Mouse (Mus musculus) brain, adult 2 months (tissue): ENCODE data around the gene Chmp4b.
A peak's percentile ranks its signal among the peaks of the same experiment; 100 is the strongest.

Experiments
- DNase-seq: peaks from one replicate; pipeline ENCODE4 v3.0.0; 2011; ENCODE audit warnings: low read depth, low spot score

Chmp4b gene

DNA sequence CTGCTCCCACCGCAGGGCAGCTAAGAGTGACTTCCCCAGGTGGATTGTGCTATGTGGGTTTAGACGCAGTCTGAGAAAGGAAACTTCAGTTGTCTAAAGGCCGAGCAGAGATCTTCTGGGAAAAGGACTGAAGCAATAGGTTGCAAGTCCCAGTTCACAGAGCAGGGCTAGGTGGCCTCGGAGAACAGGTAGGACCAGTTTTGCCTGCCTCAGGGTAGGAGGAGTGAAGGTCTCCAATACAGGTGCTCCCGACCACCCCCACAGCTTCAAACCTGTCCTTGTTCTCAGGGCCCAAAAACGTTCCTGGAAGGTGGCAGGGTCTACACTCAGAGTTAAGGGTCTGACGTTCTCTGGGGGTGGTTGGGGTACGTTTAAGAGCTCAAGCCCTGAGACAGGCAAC is at the start of gene Chmp4b:
Gene Chmp4b (plus strand): TSS at position 343 of the 400 bp plus-strand sequence.
- no peak for DNase-seq

DNA sequence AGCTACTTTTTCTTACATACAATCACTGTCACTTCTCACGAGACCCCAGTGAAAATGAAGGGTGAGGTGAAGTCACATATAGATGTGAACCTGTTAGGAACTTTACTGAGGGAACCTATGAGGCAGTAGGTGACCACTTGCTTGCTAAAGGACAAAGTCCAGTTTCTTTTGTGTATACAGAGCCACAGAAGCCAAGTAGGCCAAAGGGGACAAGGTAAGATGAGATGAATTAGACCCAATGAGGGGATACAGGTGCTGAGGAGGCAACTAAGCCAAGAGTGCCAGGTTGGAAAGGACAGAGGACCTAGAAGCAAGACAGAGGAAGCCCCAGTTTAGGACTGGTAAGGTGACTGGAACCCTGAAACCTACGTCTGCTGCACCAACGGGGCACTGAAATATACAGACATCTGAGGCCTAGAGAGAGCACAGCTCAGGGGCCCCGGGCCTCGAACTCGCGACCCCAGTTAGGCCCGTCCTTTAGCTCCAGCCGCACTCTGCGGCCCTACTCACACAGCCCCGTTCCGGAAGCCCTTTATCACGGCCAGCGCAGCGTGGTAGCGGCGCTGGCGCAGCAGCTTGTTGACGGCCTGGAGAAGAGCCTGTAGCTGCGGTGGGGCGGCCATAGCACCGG is 48.4 kb upstream of the Chmp4b start:
- DNase-seq: no peak

DNA sequence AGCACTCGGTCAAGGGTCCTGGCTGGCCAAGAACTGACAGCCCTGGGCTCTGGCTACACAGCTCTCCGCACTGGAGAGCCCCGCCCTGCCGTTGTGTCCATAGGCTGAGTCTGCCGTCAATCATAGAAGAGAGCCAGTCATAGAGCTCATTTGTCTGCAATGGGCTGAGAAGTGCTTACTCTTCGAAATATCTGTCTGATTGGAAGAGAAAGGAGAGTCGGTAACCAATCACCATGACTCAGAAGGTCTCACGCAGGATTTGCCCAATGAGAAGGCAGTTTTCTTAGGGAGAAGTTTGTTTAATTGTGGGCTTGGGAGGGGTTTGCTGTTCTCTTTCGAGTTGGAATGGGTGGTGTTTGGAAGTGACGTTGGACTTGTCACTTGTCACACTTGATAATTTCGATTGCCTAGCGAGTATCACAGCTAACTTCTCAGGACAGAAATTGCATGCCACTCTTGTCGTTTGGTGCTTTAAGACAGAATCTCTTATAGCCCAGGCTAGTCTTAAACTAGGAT is 47.8 kb upstream of the Chmp4b start, which contains the start of gene Pxmp4:
Gene Pxmp4 (minus strand): TSS at position 71 of the 516 bp plus-strand sequence.
- peak; percentile 99 for DNase-seq

DNA sequence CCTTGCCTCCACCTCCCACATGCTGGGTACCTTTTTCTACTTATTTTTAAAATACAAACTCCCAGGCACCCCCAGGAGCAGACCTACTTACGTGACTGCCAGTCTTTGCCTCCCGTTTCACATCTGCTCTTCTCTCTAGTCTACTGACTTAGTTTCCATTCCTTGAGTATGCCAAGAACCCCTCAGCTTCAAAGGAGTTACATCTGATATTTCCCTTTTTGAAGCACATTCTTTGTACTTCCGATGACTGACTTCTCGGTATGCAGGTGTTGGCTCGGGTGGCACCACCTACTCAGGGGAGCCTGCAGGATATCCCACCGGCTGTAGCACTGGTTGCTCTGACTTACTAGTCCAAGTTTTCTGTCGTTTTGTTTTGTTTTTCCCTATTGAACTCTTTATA is 47.3 kb upstream of the Chmp4b start:
- no peak for DNase-seq

DNA sequence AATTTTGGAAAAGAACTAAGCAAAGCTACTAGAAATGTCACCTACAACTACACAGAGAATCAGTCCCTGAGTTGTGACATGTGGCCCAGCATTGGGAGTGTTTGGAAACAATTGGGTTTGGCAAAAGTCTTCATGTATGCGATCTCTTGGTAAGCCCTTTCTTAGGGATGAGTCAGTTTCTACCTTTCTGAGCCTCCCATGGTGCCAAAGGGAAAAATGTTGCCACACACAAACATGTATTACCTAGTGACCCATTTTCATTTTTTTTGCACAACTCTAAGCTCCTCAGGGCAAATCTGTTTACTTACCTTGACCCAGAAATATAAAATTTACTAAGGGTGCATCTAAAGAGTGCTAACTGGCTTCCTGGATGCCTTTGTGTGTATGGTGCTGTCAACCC is 44.5 kb upstream of the Chmp4b start:
- no peak for DNase-seq

DNA sequence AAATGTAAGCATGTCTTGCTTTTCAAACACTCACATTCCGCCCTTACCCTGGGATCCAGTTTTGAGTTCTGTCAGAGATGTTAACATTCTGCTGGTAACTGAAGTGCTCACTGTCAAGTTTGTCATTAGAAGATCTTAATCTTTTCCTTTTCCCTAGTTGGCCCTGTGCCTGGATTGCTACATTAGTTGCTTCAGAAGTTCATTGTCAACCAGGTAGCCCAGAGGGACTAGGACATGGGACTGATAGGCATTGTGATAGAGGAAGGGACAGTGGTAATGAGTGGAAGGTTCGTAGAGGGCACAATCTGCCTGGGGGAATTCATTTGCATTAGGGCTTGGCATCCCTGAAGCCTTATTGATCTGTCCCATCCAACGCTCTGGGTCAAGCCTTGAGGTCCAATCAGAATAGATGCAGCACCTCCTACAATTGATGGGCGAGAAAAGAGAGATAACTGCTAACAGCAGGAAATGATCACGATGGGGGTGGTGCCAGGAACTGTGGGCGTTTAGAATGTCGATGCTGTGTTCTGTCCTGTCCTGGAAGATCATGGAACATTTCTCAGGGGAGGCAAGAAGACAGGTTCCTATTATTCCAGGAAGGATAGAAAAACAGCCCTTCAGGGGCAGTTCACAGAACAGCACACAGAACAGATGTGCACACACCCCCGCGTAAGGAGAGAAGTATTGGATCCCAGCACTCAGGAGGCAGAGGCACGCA is 42.3 kb upstream of the Chmp4b start:
- no peak for DNase-seq

DNA sequence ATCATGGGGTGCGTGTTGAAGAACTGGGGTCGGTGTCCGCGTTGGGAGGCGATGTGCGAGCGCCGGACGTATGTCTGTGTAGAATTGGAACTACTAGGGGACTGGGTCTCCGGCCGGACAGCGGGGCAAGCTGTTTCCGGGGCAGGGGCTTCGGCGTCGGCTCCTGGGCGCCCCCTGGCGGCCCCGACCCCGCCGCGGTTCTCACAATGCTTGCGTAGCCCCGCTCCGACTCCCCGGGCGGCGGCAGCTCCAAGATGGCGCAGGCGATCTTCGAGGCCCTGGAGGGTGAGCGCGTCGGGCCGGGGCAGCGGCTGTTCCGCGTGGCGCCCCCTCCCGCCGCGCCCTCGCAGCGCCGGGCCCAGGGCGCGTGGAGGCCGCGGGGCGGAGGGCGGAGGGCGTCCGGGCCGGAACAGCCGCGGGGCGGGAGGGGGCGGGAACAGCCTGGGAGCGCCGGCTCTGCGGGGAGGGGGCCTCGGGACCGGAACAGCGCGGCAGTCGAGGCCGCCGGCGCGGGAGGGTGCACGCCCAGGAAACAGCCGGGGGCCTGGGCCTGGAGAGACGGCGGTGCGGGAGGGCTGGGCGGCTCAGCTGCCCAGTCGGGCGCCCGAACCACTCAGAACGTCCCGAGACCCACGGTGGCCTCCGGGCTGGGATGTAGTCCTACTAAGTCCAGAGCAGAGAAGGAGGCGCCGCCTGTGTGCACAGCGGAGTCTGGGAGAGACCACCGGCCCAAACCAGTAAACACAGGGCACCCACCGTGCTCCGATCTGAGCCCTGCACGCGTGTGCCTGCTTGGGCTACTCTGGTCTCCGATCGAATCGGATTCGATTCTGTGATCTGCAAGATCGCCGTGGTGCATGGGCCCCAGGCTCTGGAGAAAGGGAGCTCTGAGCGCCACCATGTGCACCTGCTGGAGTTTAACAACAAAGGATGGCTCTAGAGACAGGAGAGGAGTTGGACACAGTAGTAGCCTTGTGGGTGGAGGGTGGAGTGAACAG is 38.1 kb upstream of the Chmp4b start, which contains the start of the genes Zfp341 and 4930519P11Rik:
Gene Zfp341 (plus strand): TSS at position 180 of the 998 bp plus-strand sequence.
Gene 4930519P11Rik (minus strand): TSS at position 320 of the 998 bp plus-strand sequence.
- peak; percentile 95 for DNase-seq

DNA sequence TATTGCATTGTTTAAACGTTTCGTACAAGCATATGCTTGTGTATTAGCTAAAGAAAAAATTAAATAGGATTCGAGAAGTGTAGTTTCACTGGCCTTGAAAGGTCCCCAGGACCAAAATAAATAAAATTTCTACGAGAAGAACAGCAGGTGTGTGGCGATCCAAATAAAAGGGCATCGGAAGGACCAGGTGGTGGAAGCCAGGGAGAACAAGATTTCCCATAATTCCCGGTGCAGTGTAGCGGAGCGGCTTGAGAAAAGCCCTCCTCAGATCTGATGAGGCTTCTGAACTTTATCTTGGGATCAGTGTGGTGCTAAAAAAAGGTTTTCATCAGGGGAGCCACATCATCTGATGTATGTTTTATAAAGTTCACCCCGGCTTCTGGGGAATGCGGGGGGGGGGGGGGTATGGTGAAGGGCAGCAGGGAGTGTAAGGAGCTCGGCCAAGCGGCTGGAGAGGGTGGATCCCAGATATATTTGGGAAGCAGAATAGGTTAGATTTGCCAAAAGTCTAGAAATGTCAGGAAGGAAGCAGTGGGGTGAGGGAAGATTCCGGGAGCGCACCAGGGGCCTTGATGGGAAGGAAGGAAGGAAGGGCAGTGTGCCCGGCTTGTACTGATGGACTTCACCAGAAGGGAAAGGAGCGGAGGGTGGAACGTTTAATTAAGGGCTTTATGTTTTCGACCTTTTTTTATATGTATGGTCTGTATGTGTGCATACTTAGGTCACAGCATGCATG is 36.5 kb upstream of the Chmp4b start:
- DNase-seq: peak; percentile 83

DNA sequence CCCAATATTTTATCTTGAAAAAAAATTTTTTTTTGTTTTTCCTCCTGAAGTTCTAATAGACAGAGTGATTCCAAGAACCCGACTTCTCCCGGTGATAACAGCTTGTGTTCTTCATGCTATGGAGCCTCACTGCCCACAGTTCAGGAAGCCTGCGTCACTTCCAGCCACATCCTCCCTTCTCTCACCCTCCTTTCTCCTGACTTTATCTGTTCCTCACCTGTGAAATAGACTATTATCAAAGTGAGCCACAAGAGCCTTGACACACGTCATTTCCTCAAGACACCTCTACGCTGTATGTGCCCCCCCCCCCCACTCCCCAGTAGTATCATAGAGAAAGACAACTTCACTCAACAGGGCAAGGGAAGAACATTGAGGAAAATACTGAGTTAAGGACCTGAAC is 35.8 kb upstream of the Chmp4b start:
- DNase-seq: no peak

DNA sequence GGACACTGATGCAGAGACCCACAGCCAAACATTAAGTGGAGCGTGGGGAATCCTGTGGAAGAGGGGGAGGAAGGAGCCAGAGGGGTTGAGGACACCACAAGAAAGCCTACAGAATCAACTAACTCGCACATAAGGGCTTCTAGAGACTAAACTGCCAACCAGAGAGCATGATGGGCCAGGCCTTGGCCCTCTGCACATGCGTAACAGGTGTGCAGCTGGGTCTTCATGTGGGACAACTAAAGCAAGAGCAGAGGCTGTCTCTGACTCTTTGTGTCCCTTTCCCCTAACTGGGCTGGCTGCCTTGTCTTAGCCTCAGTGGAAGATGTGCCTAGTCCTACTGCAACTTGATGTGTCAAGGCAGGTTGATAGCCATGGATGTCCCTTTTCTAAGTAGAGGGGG is 34.4 kb upstream of the Chmp4b start:
- no peak for DNase-seq

DNA sequence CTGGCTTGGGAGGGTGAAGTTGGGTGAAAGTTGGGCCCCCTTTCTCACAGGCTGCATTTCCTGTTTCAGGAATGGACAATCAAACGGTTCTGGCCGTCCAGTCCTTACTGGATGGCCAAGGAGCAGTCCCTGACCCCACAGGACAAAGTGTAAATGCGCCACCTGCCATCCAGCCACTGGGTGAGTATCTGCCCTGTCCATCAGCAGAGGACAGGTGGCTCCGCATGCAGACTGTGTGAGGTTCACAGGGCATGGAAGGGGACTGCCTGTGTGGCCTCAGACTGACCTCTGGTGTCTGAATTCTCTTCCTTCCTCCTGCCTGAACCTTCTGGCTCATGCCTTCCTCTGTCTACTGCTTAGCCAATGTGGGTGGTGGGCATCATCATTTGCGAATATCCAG is 29.8 kb upstream of the Chmp4b start:
- DNase-seq: no peak

DNA sequence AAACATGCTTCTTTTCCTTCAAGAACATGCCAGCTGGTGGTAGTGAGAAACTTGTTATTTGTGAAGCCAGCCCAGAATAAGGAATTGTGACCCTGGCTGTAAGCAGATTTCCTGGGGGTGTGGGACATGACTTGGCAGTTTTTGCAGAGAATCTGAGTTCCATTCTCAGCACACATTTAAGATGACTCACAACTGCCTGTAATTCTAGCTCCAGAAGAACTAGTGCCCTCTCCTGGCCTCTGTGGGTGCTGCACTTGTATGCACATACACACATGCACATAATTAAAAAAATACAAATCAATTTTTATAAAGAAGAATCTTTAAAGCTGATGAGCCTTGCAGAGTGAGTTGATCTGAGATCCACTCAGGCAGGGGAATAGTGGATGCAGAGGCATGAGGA is 27.4 kb upstream of the Chmp4b start:
- DNase-seq: no peak

DNA sequence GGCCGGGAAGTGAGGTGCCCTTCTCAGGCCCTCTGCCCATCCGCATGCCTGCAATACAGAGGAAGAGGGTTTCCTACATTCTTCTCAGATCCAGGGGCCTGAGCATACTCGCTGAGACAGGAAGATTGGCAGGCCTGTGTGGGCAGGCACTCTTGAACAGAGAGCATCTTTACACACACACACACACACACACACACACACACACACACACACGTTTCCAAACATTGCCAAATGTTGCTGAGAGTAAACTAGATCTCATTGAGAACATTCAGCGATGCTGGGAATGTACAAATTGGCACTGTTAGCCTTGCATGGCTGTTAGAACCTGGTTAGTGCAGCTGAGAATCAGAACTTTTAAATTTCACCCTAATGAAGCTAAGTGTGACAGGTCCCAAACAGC is 21.0 kb upstream of the Chmp4b start:
- DNase-seq: peak; percentile 29

DNA sequence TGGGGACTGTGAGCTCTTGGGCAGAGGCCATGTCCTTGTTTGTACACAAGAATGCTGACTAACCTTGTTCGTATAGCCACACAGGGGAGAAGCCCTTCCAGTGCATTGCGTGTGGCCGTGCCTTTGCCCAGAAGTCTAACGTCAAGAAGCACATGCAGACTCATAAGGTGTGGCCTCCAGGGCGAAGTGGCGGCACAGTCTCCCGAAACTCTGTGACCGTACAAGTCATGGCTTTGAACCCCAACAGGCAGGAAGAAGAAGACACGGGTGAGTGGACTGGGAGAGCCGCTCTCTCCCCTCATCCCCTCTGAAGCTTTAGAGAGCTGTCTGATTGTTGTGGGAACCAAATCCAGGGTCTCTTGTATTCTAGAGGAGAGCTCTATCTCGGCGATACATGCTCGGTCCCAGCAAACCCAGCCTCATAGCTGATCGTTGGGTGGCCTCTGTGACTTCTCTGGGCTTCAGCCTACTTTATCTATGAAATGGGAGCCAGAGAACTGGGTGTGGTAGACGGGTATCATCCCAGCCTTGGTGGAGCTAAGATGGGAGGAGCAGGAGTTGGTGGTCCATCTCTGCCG is 19.2 kb upstream of the Chmp4b start:
- no peak for DNase-seq

DNA sequence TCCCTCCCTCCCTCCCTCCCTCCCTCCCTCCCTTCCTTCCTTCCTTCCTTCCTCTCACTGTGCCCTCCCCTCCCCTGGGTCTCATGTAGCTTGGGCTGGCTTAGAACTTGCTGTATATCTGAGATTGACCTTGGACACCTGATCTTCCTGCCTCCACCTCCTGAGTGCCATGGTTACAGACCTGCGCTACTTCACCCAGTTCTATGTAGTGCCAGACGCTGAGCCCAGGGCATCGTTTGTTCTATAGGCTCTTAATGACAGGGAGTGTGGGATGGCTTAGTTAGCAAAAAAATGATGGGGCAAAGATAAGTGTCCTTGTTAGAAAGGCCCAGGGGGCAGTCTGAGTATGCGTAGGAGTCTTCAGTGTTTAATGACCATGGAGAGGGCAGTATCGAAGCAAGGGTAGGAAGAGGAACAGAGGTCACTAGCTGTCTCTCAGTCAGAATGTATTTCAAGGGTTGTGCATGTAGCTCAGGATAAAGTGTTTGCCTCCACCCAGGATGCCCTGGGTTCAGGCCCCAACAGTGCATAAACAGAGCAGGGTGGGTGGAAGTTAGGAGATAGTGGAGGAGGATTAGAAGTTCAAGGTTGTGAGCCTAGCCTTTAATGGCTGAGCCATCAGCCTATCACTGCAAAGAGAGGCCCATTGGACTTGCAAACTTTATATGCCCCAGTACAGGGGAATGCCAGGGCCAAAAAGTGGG is 18.3 kb upstream of the Chmp4b start:
- no peak for DNase-seq

DNA sequence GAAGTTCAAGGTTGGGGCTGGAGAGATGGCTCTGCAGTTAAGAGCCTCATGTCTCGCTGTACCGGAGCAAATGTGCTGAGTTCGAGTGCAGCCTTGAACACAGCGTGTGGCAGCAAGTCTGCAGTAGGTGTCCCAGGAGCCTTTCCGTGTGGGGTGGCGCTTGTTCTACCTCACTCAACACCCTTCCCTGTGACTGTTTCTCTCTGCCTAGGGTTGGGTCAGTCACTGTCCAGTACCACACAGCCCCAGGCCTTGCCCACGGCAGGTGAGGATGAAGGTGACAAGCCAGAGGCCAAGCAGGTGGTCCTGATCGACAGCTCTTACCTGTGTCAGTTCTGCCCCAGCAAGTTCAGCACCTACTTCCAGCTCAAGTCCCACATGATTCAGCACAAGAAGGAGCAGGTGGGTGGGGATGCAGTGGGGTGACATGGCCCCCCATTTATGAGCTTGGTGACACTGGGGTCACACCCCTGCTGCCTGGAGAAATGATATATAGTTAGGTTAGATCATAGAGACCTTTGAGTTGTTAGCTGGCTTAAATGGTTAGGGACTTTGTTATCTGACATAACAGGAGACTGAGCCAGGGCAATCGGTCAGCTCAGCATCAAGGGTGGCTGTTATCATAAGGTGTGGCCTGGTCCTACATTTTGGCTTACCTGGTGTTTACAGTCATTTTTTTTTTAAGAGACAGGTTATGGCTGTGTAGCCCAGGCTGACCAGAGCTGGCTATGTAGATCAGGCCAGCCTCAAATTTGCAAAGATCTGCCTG is 17.4 kb upstream of the Chmp4b start:
- DNase-seq: no peak

DNA sequence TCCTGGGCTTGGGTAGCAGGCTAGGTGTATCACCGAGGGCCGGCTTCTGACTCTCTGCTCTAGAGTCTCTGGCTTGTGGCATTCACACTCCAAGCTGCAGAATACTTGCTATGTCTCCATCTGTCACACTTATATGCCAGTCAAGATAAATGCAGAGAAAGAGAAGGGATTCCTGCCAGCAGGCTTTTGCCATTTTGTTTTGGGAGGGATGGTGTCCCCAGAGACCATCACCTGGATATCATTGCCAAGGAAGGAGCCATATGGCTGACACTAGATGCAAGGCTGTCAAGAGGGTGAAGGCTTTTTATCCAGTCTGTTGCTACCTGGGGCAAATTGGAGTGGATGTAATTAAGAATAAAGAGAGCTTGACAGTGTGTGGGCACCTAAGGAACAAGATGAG is 15.7 kb upstream of the Chmp4b start:
- DNase-seq: peak; percentile 46

DNA sequence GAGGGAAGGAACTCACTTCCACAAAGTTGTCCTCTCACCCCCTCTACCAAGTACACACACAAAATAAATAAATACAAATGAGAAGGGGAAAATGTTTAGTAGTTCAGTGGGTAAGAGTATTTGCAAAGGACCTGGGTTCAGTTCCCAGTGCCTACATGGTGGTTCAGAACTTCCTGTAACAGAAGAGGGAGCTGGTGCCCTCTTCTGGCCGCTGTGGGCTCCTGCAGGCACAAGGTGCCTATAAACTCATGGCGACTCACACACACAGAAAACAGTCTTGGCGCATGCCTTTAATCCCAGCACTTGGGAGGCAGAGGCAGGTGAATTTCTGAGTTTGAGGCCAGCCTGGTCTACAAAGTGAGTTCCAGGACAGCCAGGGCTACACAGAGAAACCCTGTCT is 13.0 kb upstream of the Chmp4b start:
- DNase-seq: no peak

DNA sequence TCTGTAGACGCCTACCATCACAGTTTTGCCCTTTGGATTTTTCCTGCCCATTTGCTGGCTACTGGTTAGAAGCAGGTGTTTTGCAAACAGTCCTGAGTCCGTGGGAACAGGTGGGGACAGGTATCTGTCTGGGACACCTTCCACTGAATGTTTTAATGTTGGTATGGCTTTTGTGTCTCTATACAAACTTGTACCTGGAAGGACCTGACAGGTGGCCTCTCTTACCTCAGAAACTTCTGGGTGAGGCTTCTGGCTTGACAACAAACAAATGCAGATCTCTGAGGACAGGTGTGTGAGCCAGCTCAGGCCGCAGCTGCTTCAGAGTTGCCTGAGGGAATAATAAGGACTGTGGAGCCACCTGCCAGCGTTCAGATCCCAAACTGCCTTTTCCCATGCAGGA is 12.4 kb upstream of the Chmp4b start:
- DNase-seq: no peak
